Mouse (Mus musculus): ENCODE measurements at regions not wholly inside any gene's neighbourhood (a gene's known extent, or its start where the extent isn't known, plus 50 kb on each side); places are given as distances from the start of the nearest gene placed in this dataset.
"Not testable (repeated sequence)": the region's sequence is repeated elsewhere in the genome, so short reads cannot be mapped to it uniquely, and the experiment has no call there.

DNA sequence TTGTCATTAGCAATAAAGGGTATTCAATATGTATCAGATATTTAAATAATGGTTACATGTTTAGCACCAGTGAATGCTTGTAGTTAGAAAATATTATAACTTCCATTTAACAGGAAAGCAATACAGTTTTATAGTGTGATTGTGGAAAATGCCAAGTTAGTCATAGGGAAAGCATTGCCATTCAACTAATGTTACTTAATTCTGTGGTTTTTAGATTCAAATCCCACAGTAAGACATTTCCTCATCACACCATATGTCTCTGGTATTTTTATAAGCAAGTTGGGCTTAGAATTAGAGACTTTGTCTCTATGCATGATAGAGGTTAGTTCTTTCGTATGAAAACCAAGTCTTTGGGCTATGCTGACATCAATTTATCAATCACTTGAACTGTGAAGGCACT, 133.0 kb downstream of the Prr30 start:
- DNase-seq (ENCODE audit: low read depth, low spot score), result no peak

DNA sequence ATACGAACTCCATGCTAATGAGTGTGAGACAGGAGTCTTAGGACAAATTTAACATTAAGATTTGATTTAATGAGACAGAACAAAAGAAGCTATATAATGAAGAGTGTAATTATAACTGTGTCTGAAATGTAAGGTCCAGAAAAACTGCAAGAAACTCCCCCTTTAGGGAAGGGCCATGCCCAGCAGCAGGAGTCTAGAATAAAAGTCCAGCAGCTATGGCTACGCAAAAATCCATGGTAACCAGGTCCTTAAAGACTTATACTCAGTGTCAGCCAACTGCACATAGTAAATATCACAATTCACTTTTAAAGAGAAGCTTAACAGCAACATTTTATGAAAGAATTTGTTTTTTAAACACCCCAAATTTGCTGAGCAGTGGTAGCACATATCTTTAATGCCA, 143.3 kb downstream of the Prr30 start:
- DNase-seq (ENCODE audit: low read depth, low spot score), result no peak

DNA sequence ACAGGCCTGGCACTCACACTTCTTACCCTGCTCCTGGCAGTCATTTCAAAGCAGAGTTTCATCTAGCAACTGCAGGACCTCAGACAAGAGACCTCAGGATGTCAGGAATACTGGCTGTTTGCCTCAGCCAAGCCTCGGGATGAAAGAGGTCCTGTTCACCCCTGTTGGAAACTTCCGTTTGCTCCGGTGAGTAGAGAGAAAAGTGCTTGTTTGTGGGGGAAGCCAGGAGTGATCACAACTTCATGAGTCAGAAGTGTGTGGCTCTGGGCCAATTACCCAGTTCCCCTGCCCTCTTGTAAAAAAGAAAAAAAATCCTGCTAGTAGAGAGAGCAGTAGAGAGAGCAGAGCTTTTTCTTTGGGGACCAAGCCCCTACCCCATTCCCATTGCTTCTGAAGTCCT, 144.2 kb downstream of the Prr30 start:
- no peak for DNase-seq (ENCODE audit: low read depth, low spot score)

DNA sequence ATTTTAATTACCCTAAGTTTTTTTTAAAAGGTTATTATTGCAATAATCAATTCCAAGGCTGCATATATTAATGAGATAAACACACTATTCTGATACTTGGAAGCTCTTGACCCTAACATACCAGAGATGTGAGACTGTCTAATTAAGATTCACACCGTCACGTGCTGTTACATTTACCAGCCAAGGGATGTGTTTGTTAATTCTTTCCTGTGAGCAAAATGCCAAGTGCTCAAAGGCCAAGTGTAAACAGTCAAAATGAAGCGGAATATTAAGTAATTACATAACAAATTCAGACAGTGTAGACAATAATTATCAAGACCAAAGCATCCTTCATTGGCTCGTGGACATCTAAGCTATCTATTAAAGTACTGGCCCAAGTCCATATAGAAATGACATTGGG, 145.3 kb downstream of the Prr30 start:
- DNase-seq (ENCODE audit: low read depth, low spot score), result no peak

DNA sequence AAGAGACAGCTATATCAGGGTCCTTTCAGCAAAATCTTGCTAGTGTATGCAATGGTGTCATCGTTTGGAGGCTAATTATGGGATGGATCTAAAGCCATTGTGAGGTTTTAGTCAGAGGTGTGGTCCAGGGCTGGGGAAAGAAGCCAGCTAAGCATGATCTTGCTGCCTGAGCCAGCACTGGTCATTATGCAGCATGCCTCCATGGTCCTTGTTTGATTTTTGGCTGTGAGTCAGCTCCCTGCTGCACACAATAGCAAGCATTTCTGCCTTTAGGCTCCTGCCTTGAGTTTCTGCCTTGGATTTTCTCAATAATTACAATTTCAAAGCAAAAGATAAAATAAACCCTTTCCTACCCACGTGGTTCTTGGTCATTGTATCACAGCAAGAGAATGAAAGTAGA, 147.4 kb downstream of the Prr30 start:
- no peak for DNase-seq (ENCODE audit: low read depth, low spot score)

DNA sequence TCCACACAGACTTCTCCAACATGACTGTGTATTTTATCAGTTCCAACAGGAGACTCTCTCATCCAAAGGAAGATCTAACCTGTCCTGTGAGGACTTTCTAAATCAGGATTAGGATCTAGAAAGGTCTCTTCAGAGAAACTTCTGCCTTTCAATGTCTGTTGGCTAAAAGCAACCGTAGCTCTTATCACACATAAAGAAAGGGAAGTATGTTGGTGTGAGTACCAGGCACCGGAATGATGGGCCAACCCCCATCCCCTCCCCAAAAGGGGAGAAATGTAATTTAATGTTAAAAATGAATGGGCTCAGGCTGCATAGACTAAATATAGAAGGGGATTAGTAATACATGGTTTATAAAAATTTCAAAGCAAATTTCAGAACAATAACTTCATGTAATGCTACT, 149.9 kb downstream of the Prr30 start:
- no peak for DNase-seq (ENCODE audit: low read depth, low spot score)

DNA sequence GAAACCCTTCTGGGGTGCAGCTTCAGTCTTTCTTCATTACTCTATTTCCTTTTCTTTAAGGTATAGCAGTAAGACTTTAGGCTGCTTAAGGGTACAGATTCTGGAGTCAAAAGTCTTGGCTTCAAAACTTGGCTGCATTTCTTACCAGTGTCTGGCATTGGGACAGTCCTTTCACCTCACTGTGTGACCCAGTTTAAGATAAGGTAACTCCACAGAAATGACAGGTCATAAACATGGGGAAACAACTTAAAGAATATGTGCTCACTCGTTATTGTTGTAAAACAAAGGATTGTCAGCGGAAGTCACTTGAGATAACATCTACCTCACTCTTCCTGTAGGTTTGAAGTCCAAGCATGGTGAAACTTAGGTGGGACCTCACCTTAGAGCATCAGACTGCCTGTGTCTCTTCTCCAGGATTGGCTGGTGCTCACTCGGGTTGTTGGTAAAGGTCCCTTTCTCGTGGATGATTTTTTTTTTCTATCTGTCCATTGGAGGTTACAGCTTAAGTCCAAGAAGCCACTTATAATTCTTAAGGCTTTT, 150.4 kb downstream of the Prr30 start:
- no peak for DNase-seq (ENCODE audit: low read depth, low spot score)

DNA sequence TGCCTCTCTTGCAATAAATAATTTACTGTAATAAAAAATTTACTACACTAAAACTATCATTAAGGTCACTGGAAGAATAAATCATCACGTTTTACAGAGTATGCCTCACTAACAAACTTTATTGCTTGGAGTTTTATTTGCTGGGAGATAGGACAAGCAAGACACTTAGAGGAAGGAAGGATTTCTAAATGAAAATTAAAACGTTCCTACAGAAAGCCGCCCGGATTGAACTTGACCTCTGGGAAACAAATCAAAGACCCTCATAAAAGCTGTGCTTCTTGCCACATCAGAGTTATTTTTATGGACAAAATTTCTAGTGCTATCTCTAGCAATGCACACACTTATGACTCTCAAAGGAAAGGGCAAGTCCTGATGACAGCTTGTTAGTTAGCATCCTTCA, 156.6 kb downstream of the Prr30 start:
- DNase-seq (ENCODE audit: low read depth, low spot score), result no peak

DNA sequence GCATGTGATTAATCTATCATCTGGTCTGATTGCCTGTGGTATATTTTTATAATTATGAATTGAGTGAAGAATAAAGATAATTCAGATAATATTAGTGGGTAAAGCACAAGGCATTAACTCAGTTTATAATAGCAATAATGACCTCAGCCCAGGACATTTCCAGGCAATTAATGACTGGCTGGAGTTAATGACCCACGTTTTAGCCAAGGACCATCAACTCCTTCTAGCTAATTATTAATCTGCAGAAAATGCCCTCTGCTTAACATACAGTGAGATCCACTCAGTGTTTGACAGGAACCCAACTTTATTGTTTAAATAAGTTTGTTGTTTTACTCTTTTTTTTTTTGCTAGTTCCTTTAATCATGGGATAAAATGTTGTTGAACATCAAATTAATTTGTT, 199.1 kb downstream of the Prr30 start:
- DNase-seq (ENCODE audit: low read depth, low spot score), result no peak

DNA sequence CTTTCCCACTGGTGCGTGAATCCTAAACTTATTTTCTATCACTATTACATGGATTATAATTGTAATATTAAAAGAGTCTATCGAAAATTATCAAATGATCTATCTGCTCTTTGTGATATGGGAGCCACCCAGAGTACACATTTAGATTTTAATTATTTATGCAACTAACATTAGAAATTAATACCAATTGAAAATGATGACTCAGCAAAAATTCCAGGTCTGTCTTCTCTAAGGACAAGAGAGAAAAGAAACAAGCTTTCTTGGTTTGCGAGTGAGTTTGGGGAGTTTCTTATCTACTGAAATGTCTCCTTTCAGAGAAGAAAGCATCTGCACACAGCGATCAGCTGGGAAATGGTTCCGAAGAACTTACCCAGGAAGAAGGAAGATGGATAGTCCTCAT, 219.4 kb downstream of the Prr30 start:
- no peak for DNase-seq (ENCODE audit: low read depth, low spot score)

DNA sequence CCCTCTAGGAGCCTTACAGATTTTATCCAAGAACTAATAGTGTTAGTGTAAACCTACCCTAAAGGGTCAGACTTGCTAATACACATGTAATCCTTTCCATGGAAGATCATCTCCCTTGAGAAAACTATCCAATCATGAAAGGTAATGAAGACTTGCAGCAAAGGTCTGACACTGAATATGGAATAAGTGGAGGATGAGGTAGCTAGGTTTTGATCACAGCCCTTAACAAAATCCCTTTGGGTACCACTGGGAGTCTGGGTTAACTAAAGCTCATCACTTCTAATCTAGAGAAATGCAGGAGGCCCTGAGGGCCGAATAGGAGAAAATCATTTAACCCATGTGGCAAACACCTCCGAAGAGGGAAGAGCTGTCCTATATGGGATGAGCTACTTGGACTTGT, 221.6 kb downstream of the Prr30 start:
- DNase-seq (ENCODE audit: low read depth, low spot score), result no peak

DNA sequence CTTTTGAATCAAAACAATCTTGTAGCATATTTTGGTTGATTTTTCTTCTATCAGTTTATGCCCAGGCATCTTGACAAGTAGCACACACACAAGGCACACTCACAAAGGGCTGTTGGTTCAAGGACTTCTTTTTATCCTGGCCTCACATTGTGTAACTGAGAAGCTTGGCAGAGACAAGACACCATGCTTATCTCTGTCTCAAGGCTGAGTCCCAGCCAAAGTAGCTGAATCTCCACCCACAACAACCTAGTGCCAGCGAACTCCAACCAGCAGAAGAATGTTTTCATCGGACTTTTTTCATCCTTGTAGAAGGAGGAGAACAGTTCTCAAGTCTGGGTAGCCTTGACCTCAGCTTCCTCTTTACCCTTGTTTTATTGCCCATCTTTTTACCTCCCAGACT, 229.2 kb downstream of the Prr30 start:
- no peak for DNase-seq (ENCODE audit: low read depth, low spot score)

DNA sequence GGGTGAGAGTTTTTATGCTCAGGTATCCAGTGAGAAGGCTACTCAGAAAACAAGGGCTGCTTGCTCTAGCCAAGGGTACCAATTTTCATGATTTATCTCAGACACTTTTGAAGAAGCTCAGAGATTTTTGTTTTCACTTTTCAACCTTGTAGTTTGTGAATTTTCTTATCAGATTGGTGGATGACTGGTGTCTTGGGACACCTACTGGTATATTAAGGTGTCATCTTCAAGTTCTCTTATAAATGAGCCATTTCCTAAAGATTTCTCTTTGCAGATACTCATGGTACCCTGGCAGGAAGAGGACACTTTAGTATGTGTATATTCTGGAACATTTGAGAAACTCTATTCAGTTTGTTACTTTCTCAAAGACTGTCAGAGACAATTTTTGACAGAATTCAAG, 239.9 kb downstream of the Prr30 start:
- DNase-seq (ENCODE audit: low read depth, low spot score), result no peak

DNA sequence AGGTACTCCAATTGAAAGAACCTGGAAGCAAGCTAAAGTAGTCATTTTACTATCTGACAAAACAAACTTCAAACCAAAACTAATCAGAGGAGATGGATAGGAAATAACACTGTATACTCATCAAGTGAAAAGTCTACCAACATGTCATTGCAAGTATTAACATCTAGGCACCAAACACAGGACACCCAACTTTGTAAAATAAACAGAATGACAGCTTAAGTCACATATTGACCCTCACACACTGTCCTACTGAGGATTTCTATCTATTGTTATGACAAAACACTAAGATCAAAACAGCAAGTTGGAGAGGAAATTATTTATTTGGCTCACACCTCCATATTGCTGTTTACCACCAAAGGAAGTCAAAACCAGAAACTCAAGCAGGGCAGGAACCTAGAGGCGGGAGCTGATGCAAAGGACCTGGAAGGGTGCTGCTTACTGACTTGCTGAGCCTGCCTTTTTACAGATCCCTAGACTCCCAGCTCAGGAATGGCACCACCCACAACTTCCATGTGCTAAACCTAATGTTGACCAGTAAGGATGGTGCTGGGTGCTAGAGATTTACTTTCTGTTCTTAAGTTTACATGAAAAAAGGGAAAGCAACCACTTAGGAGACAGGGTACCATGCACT, 244.2 kb downstream of the Prr30 start:
- DNase-seq (ENCODE audit: low read depth, low spot score), result no peak

DNA sequence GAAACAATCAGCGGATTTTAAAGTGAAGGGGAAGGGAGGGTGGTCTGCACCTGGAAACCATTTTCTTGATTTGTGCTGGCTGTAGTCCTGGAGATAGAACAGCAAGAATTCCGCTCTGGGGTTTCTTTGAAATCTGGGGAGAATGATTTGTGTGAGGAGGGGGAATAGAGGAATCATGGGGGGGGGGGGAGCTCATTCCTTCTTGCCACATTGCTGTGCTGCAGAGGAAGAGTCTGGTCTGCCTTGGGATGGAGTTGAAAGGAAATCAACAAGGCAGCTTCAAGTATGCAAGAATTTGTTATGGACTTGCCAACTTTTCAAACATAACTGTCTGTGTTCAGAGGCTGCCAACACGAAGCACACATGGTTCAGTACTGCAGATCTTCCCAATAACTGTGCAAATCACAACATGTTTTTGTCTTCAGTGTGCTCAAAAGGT, 249.4 kb downstream of the Prr30 start:
- DNase-seq (ENCODE audit: low read depth, low spot score), result no peak

DNA sequence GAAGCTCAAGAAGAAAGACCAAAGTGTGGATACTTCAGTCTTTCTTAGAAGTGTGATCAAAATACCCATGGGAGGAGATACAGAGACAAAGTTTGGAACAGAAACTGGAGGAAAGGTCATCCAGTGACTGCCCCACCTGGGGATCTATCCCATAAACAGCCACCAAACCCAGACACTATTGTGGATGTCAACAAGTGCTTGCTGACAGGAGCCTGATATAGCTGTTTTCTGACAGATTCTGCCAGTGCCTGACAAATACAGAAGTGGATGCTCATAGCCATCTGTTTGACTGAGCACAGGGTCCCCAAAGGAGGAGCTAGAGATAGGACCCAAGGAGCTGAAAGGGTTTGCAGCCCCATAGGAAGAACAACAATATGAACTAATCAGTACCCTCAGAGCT, 252.5 kb downstream of the Prr30 start:
- not testable (repeated sequence) for DNase-seq (ENCODE audit: low read depth, low spot score)

DNA sequence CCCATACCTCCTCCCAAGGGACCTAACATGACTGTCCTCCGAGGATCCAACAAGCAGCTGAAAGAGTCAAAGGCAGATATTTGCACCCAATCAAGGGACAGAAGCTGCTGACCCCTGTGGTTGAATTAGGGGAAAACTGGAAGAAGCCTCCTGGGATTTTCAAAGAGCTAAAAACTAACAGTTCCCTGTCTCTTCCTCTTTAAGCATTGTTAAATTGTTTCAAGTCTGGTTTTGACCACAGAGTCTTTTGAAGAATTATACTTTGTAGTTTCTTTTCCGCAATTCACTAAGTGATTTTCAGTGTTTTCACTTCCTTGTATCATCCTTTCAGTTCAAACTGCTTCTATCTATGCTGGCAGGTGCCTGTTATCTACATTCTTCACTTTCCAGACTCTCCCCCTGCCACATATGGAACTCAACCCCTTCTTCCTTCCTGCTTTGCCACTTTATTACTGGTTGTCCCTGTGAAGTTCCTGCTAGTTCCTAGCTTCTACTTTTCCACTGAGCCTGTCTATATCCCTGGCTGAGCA, 262.7 kb downstream of the Prr30 start:
- no peak for DNase-seq (ENCODE audit: low read depth, low spot score)

DNA sequence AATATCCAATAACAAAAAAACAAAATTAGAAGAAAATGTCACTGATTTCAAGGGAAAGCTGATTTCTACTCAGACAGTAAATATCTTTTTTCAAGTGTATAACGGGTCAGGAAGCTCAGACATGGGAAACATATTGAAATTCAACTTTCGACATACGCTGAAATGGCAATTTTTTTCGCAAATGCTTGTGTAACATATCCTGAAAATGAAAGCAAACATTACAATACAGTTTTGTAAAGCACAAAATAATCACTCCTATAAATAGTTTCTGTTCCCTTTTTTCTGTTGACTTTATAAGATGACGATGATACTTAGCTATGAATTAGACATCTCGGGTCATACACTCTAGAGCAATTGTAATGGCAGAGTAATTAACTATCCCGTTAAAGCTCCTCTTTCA, 265.6 kb downstream of the Prr30 start:
- DNase-seq (ENCODE audit: low read depth, low spot score), result no peak

DNA sequence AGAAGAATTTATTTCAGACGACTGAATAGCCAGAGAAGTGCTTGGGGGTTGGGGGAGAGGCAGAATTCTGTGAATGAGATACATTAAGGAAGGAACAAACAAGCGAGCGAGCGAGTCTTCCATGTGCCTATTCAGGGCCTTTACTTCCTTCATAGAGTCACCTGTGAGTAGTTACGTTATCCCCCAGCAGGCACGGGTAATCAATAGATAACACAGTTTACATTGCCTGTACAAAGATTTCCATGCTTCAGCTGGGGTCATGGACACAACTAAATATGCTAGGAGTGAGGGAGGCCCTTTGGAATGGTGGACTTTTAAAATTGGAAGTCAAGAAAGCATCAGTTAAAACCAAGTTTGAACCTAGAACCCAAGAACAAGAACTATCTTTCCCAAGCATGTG, 275.2 kb downstream of the Prr30 start:
- no peak for DNase-seq (ENCODE audit: low read depth, low spot score)

DNA sequence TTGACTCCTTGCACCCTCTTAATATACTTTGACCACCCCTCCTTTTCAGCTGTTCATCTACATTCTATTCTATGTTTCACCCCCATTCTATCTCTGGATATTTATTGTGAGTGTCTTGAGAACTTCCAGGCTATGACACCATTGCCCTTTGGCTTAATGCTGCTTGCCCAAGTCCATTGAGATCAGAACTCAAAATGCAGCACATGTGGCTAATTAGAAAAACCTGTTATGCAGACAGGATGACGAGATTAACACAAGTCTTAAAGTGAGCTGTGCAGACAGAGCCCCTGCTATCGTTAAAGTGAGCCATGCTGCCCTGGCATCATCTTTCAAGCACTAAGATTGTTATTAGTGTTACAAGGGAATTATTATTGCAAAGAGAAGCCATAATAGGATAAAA, 299.9 kb downstream of the Prr30 start:
- DNase-seq (ENCODE audit: low read depth, low spot score), result no peak

DNA sequence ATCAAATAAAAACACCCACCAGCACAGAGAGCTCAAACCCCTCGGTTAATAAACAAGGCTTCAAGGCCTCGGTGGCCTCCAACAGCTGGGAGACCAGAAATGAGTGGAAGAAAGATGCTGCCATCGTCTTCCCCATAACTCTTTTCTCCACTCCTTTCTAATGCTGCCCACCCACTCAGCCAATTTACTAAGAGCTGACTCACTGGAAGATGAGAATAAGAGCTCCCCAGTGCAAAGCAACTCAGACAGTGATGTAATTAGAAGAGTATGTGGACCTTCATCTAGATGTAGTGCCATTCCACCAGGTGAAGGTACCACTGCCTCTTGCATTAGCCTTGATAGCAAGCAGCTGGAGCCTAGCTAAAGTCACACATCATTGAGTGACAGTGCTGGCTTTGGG, 301.1 kb downstream of the Prr30 start:
- DNase-seq (ENCODE audit: low read depth, low spot score), result no peak

DNA sequence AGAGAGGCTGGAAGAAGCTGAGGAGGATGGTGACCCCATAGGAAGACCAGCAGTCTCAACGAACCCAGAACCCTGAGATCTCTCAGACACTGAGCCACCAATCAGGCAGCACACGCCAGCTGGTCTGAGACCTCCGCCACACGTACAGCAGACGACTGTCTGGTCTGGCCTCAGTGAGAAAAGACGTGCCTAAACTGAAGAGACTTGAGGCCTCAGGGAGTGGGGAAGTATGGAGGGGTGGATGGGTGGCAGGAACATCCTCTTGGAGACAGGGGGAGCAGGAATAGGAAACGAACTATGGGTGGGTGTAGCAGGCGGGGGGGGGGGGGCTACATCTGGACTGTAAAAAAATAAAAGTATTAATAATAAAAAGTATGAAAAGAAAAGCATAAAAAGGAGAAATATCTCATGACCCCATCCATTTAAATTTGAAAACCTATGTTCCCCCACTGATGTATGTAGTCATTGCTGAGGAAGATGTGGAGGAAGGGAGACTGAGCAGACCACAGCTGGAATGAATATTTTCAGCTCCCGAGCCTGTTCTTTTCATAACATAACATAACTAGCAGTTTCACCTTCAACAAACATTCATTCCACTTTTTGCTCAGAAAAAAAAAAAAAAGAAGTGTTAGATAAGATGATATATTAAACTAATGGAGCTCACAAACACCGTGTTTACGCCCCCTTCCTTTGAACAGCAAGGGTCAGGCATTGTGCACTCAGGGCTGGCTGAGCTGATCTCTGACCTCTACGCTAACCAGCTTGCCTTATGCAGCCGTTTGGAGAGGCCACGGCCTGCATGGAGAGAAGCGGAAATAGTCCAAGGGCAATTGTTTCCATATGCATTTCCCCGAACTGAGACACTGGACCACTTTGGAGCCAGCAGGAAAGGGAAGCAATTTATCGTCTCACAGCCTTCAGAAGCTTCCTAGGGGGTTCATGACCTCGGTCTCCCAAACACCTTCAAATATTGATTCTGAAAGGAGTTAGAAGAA, 310.7 kb downstream of the Prr30 start:
- no peak for DNase-seq (ENCODE audit: low read depth, low spot score)

DNA sequence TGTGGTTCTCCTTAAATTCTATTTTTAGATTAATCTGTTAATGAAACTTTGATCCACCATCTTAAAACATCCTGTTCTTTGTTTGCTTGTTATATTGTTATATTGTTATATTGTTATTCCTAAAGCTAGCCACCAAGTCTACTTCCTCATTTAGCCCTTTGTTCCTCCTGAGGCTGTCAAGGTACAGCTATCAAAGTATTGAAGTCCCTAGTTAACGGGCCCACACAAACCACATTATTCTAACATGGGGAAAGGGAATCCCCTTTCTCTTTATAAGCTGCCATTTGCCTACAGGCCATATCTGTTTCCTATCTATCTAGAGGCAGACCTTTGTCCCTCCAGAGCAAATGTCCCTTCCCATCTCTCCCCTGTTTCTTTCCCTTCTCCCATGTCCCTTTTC, 317.0 kb downstream of the Prr30 start:
- DNase-seq (ENCODE audit: low read depth, low spot score), result no peak
